Mouse (Mus musculus): Measurements from ENCODE around the gene Dpp3. TPM values are rescaled to one million over a fixed set of nuclear protein-coding genes. Genes with fewer than 3 reads are reported as not detected.

Dpp3 gene
- 3.0 TPM for polyA plus RNA-seq (2014; fragmentation: Illumina TruSeq; extraction: RNeasy Lipid Tissue Mini Kit (QIAGEN cat#74804); ENCODE audit: low read depth, low replicate concordance)

GRCm38 (mm10) chr19:4927904-4928531 lies at the start of gene Dpp3:
TSS of gene Dpp3 (minus strand) at chr19:4928287.

GRCm38 (mm10) chr19:4961928-4962601 lies 34.0 kb upstream of the Dpp3 start, which contains the start of gene Mrpl11:
TSS of gene Mrpl11 (plus strand) at chr19:4962147.

GRCm38 (mm10) chr19:4942551-4943252 lies 14.6 kb upstream of the Dpp3 start, which contains the start of gene Peli3:
TSS of gene Peli3 (minus strand) at chr19:4943127.

GRCm38 (mm10) chr19:4905979-4906794 lies 21.9 kb downstream of the Dpp3 start, which contains the start of gene Bbs1:
TSS of gene Bbs1 (minus strand) at chr19:4906628.

GRCm38 (mm10) chr19:4878405-4879323 lies 49.4 kb downstream of the Dpp3 start, which contains the start of gene Zdhhc24:
TSS of gene Zdhhc24 (plus strand) at chr19:4878668.

GRCm38 (mm10) chr19:4877785-4878184 lies 50.3 kb downstream of the Dpp3 start, which contains the start of gene Actn3:
TSS of gene Actn3 (minus strand) at chr19:4877909.

Other genes starting within 250 kb of the Dpp3 start
- 1.9 TPM for gene Gm960, start 229.6 kb downstream of the Dpp3 start, polyA plus RNA-seq (2014; fragmentation: Illumina TruSeq; extraction: RNeasy Lipid Tissue Mini Kit (QIAGEN cat#74804); ENCODE audit: low read depth, low replicate concordance)
- 0.13 TPM for gene Sptbn2, start 217.1 kb downstream of the Dpp3 start, polyA plus RNA-seq (2014; fragmentation: Illumina TruSeq; extraction: RNeasy Lipid Tissue Mini Kit (QIAGEN cat#74804); ENCODE audit: low read depth, low replicate concordance)
- 73.0 TPM for gene Rbm4b, start 171.8 kb downstream of the Dpp3 start, polyA plus RNA-seq (2014; fragmentation: Illumina TruSeq; extraction: RNeasy Lipid Tissue Mini Kit (QIAGEN cat#74804); ENCODE audit: low read depth, low replicate concordance)
- 11.1 TPM for gene Rbm4, start 134.4 kb downstream of the Dpp3 start, polyA plus RNA-seq (2014; fragmentation: Illumina TruSeq; extraction: RNeasy Lipid Tissue Mini Kit (QIAGEN cat#74804); ENCODE audit: low read depth, low replicate concordance)
- 4.2 TPM for gene Gm21992, start 116.7 kb downstream of the Dpp3 start, polyA plus RNA-seq (2014; fragmentation: Illumina TruSeq; extraction: RNeasy Lipid Tissue Mini Kit (QIAGEN cat#74804); ENCODE audit: low read depth, low replicate concordance)
- 7.7 TPM for gene Rbm14, start 116.7 kb downstream of the Dpp3 start, polyA plus RNA-seq (2014; fragmentation: Illumina TruSeq; extraction: RNeasy Lipid Tissue Mini Kit (QIAGEN cat#74804); ENCODE audit: low read depth, low replicate concordance)
- 1.5 TPM for gene Ccs, start 89.0 kb downstream of the Dpp3 start, polyA plus RNA-seq (2014; fragmentation: Illumina TruSeq; extraction: RNeasy Lipid Tissue Mini Kit (QIAGEN cat#74804); ENCODE audit: low read depth, low replicate concordance)
- 31.7 TPM for gene Ccdc87, start 88.9 kb downstream of the Dpp3 start, polyA plus RNA-seq (2014; fragmentation: Illumina TruSeq; extraction: RNeasy Lipid Tissue Mini Kit (QIAGEN cat#74804); ENCODE audit: low read depth, low replicate concordance)
- 10.1 TPM for gene Ctsf, start 73.2 kb downstream of the Dpp3 start, polyA plus RNA-seq (2014; fragmentation: Illumina TruSeq; extraction: RNeasy Lipid Tissue Mini Kit (QIAGEN cat#74804); ENCODE audit: low read depth, low replicate concordance)
- gene Actn3, start 50.4 kb downstream of the Dpp3 start, polyA plus RNA-seq (2014; fragmentation: Illumina TruSeq; extraction: RNeasy Lipid Tissue Mini Kit (QIAGEN cat#74804); ENCODE audit: low read depth, low replicate concordance) = 0.50 TPM
- 6.2 TPM for gene Zdhhc24, start 49.6 kb downstream of the Dpp3 start, polyA plus RNA-seq (2014; fragmentation: Illumina TruSeq; extraction: RNeasy Lipid Tissue Mini Kit (QIAGEN cat#74804); ENCODE audit: low read depth, low replicate concordance)
- gene Bbs1, start 21.7 kb downstream of the Dpp3 start, polyA plus RNA-seq (2014; fragmentation: Illumina TruSeq; extraction: RNeasy Lipid Tissue Mini Kit (QIAGEN cat#74804); ENCODE audit: low read depth, low replicate concordance) = 10.4 TPM
- gene Peli3, start 14.8 kb upstream of the Dpp3 start, polyA plus RNA-seq (2014; fragmentation: Illumina TruSeq; extraction: RNeasy Lipid Tissue Mini Kit (QIAGEN cat#74804); ENCODE audit: low read depth, low replicate concordance) = 0.28 TPM
- gene Mrpl11, start 33.9 kb upstream of the Dpp3 start, polyA plus RNA-seq (2014; fragmentation: Illumina TruSeq; extraction: RNeasy Lipid Tissue Mini Kit (QIAGEN cat#74804); ENCODE audit: low read depth, low replicate concordance) = 36.5 TPM
- 0.14 TPM for gene Npas4, start 62.0 kb upstream of the Dpp3 start, polyA plus RNA-seq (2014; fragmentation: Illumina TruSeq; extraction: RNeasy Lipid Tissue Mini Kit (QIAGEN cat#74804); ENCODE audit: low read depth, low replicate concordance)
- not detected for gene Slc29a2, start 95.6 kb upstream of the Dpp3 start, polyA plus RNA-seq (2014; fragmentation: Illumina TruSeq; extraction: RNeasy Lipid Tissue Mini Kit (QIAGEN cat#74804); ENCODE audit: low read depth, low replicate concordance)
- 1.8 TPM for gene B4gat1, start 110.5 kb upstream of the Dpp3 start, polyA plus RNA-seq (2014; fragmentation: Illumina TruSeq; extraction: RNeasy Lipid Tissue Mini Kit (QIAGEN cat#74804); ENCODE audit: low read depth, low replicate concordance)
- gene AC124502.3, start 110.6 kb upstream of the Dpp3 start, polyA plus RNA-seq (2014; fragmentation: Illumina TruSeq; extraction: RNeasy Lipid Tissue Mini Kit (QIAGEN cat#74804); ENCODE audit: low read depth, low replicate concordance) = 1.3 TPM
- 8.2 TPM for gene Brms1, start 113.1 kb upstream of the Dpp3 start, polyA plus RNA-seq (2014; fragmentation: Illumina TruSeq; extraction: RNeasy Lipid Tissue Mini Kit (QIAGEN cat#74804); ENCODE audit: low read depth, low replicate concordance)
- 1.6 TPM for gene Rin1, start 122.2 kb upstream of the Dpp3 start, polyA plus RNA-seq (2014; fragmentation: Illumina TruSeq; extraction: RNeasy Lipid Tissue Mini Kit (QIAGEN cat#74804); ENCODE audit: low read depth, low replicate concordance)
- gene Cd248, start 139.8 kb upstream of the Dpp3 start, polyA plus RNA-seq (2014; fragmentation: Illumina TruSeq; extraction: RNeasy Lipid Tissue Mini Kit (QIAGEN cat#74804); ENCODE audit: low read depth, low replicate concordance) = 0.10 TPM
- gene Tmem151a, start 157.2 kb upstream of the Dpp3 start, polyA plus RNA-seq (2014; fragmentation: Illumina TruSeq; extraction: RNeasy Lipid Tissue Mini Kit (QIAGEN cat#74804); ENCODE audit: low read depth, low replicate concordance) = 4.4 TPM
- 24.1 TPM for gene Yif1a, start 160.3 kb upstream of the Dpp3 start, polyA plus RNA-seq (2014; fragmentation: Illumina TruSeq; extraction: RNeasy Lipid Tissue Mini Kit (QIAGEN cat#74804); ENCODE audit: low read depth, low replicate concordance)
- 1.4 TPM for gene Cnih2, start 170.2 kb upstream of the Dpp3 start, polyA plus RNA-seq (2014; fragmentation: Illumina TruSeq; extraction: RNeasy Lipid Tissue Mini Kit (QIAGEN cat#74804); ENCODE audit: low read depth, low replicate concordance)
- 4.9 TPM for gene Rab1b, start 178.8 kb upstream of the Dpp3 start, polyA plus RNA-seq (2014; fragmentation: Illumina TruSeq; extraction: RNeasy Lipid Tissue Mini Kit (QIAGEN cat#74804); ENCODE audit: low read depth, low replicate concordance)
- gene Klc2, start 190.3 kb upstream of the Dpp3 start, polyA plus RNA-seq (2014; fragmentation: Illumina TruSeq; extraction: RNeasy Lipid Tissue Mini Kit (QIAGEN cat#74804); ENCODE audit: low read depth, low replicate concordance) = 6.3 TPM